In genomic region chr9:85546226-85546625, GRCm38 (mm10) we compare ENCODE assay signal across 19 mouse cellular contexts.
DNase-seq lines count a peak whose midpoint lies in the region; TF ChIP-seq lines count a peak whose summit lies in the region.
"Had no signal": no experiment of that assay in that cellular context is flagged by ENCODE, and none has a peak within 500 bp of the region (broad histone marks: within the 10 kb centered on the region; RNA-seq: fewer than 3 reads in every experiment).

No protein-coding gene starts in this region.

- DNase-seq in adrenal gland, adult (ENCODE audit: inconsistent age in 2 of 2, low spot score in 1 of 2), result peak; percentile 43 to 86
- DNase-seq in adrenal gland, postnatal 4 days (ENCODE audit: low spot score in 2 of 2), result no peak
- DNase-seq in heart, adult 18-20 months, result peak; percentile 17 to 25
- DNase-seq in heart, adult 2 months, result no peak
- DNase-seq in adrenal gland, postnatal 10 days, result peak; percentile 28
- no peak for DNase-seq in left cerebral cortex, adult 8-10 months (ENCODE audit: low spot score in 2 of 2)
- DNase-seq in lung, adult 18-20 months, result no peak
- DNase-seq: B cell, adult 2 months; cerebellum, adult 11-12 months; cerebellum, adult 9-10 months; cerebellum, postnatal 36 days; gastrocnemius, postnatal 36 days; heart, postnatal 10 days; heart, postnatal 4 days; kidney, adult 8-10 months had no signal

- WGBS in heart, adult 2 months, result 67% methylated on average over 2 of the region's 2 CpGs

- no peak for TF ChIP-seq POLR2A in heart, adult 2 months (IDR thresholded peaks at IDR 0.05; ENCODE audit: insufficient read depth, low read depth, low read length)

- no peak overlapping the region for H3K27ac ChIP-seq in heart, adult 2 months
- H3K27ac ChIP-seq: embryonic facial prominence, embryonic 13.5 days; forebrain, embryonic 12.5 days; hindbrain, embryonic 12.5 days had no signal

- no peaks in the 10 kb centered on the region for H3K27me3 ChIP-seq in heart, adult 2 months (ENCODE audit: control insufficient read depth, insufficient read depth, low read length)
- H3K27me3 ChIP-seq: embryonic facial prominence, embryonic 13.5 days; forebrain, embryonic 12.5 days; hindbrain, embryonic 12.5 days had no signal

- H3K4me3 ChIP-seq in heart, adult 2 months, result no peak overlapping the region
- H3K4me3 ChIP-seq: embryonic facial prominence, embryonic 13.5 days; forebrain, embryonic 12.5 days; hindbrain, embryonic 12.5 days had no signal

- H3K9ac ChIP-seq in heart, adult 2 months (ENCODE audit: low read depth, low read length), result no peak overlapping the region
- H3K9ac ChIP-seq: embryonic facial prominence, embryonic 13.5 days; forebrain, embryonic 12.5 days; hindbrain, embryonic 12.5 days had no signal

- H3K36me3 ChIP-seq in heart, adult 2 months (ENCODE audit: control insufficient read depth, insufficient read depth, low read length), result no peaks in the 10 kb centered on the region
- H3K36me3 ChIP-seq: embryonic facial prominence, embryonic 13.5 days; forebrain, embryonic 12.5 days; G1E; hindbrain, embryonic 12.5 days had no signal

- TF ChIP-seq CTCF in heart, adult 2 months (IDR thresholded peaks at IDR 0.05), result no peak

- H3K4me1 ChIP-seq in heart, adult 2 months (ENCODE audit: control insufficient read depth, insufficient read depth, low read length), result no peaks in the 10 kb centered on the region
- H3K4me1 ChIP-seq: embryonic facial prominence, embryonic 13.5 days; forebrain, embryonic 12.5 days; hindbrain, embryonic 12.5 days had no signal

- TF ChIP-seq EP300 in heart, adult 2 months (IDR thresholded peaks at IDR 0.05; ENCODE audit: insufficient read depth, low read depth, low read length), result no peak

- intact Hi-C loops in heart, adult 2 months (cut with DNase I), result no loop called here

- H3K79me2 ChIP-seq in heart, adult 2 months (replicated peaks; ENCODE audit: control insufficient read depth, insufficient read depth, low read length), result no peaks in the 10 kb centered on the region

Comparison
In these comparisons a context has a peak if more than half of its experiments do, and no peak if none do; other contexts are left out.
1. DNase-seq: peak in adrenal gland, adult (2 of 2), heart, adult 18-20 months (2 of 2) and adrenal gland, postnatal 10 days (single experiment); none in adrenal gland, postnatal 4 days (0 of 2), heart, adult 2 months (0 of 2), left cerebral cortex, adult 8-10 months (0 of 2) and lung, adult 18-20 months (0 of 2).